19 mouse cellular contexts compared by ENCODE assay signal in genomic region chr4:24430753-24431072, GRCm38 (mm10).
DNase-seq lines count a peak whose midpoint lies in the region; ATAC-seq lines count a peak whose summit lies in the region.
"Had no signal": no experiment of that assay in that cellular context is flagged by ENCODE, and none has a peak within 500 bp of the region (broad histone marks: within the 10 kb centered on the region; RNA-seq: fewer than 3 reads in every experiment).

No protein-coding gene starts in this region.

- no peaks in the 10 kb centered on the region for H3K27me3 ChIP-seq in forebrain, embryonic 10.5 days (ENCODE audit: poor library complexity, severe bottlenecking)
- H3K27me3 ChIP-seq in forebrain, embryonic 16.5 days (replicated peaks; ENCODE audit: control insufficient read depth, insufficient read depth, low read length) = no peaks in the 10 kb centered on the region
- no peaks in the 10 kb centered on the region for H3K27me3 ChIP-seq in hindbrain, embryonic 16.5 days (replicated peaks; ENCODE audit: control insufficient read depth, insufficient read depth, low read length)
- H3K27me3 ChIP-seq in midbrain, embryonic 16.5 days (ENCODE audit: control insufficient read depth, insufficient read depth, low read depth, low read length) = no peaks in the 10 kb centered on the region
- H3K27me3 ChIP-seq: liver, embryonic 15.5 days had no signal

- peak overlapping the region; percentile 30; the same call in 1 of the 2 replicates for H3K4me3 ChIP-seq in forebrain, embryonic 10.5 days
- peak overlapping the region; percentile 44 for H3K4me3 ChIP-seq in forebrain, embryonic 16.5 days (replicated peaks; ENCODE audit: low read length)
- peak overlapping the region; percentile 31 for H3K4me3 ChIP-seq in hindbrain, embryonic 16.5 days (ENCODE audit: low read length)
- H3K4me3 ChIP-seq in midbrain, embryonic 16.5 days (ENCODE audit: low read depth, low read length) = peak overlapping the region; percentile 39
- H3K4me3 ChIP-seq: embryonic facial prominence, embryonic 10.5 days; erythroblast, embryonic 14.5 days; liver, embryonic 15.5 days; myocyte had no signal

- H3K9me3 ChIP-seq in forebrain, embryonic 10.5 days = no peaks in the 10 kb centered on the region
- no peaks in the 10 kb centered on the region for H3K9me3 ChIP-seq in forebrain, embryonic 16.5 days (ENCODE audit: control insufficient read depth, low read length)
- H3K9me3 ChIP-seq in hindbrain, embryonic 16.5 days (ENCODE audit: control insufficient read depth, low read length) = no peaks in the 10 kb centered on the region
- H3K9me3 ChIP-seq in midbrain, embryonic 16.5 days (replicated peaks; ENCODE audit: control insufficient read depth, low read length, poor library complexity, severe bottlenecking) = no peaks in the 10 kb centered on the region
- H3K9me3 ChIP-seq: embryonic facial prominence, embryonic 10.5 days; liver, embryonic 15.5 days had no signal

- DNase-seq in forebrain, embryonic 10.5 days (ENCODE audit: extremely low spot score, low spot score) = no peak
- DNase-seq in adrenal gland, adult (ENCODE audit: inconsistent age in 2 of 2, low spot score in 1 of 2) = no peak
- DNase-seq in left cerebral cortex, adult 11 months (ENCODE audit: low spot score) = no peak
- no peak for DNase-seq in right cerebral cortex, postnatal 14 days
- no peak for DNase-seq in adrenal gland, postnatal 4 days (ENCODE audit: low spot score in 2 of 2)
- DNase-seq: B cell, adult 2 months; cerebellum, postnatal 36 days; heart, adult 11 months; kidney, adult 11 months; kidney, postnatal 14 days; layer of hippocampus, adult 9-11 months had no signal

- H3K9ac ChIP-seq in forebrain, embryonic 16.5 days (replicated peaks; ENCODE audit: low read depth, low read length) = peak overlapping the region; percentile 58
- peak overlapping the region; percentile 53 for H3K9ac ChIP-seq in hindbrain, embryonic 16.5 days (ENCODE audit: low read depth, low read length)
- H3K9ac ChIP-seq in midbrain, embryonic 16.5 days (ENCODE audit: low read depth, low read length) = peak overlapping the region; percentile 54
- H3K9ac ChIP-seq: liver, embryonic 15.5 days had no signal

- peak; percentile 19; the same call in 1 of the 2 replicates for ATAC-seq in forebrain, embryonic 16.5 days
- ATAC-seq in hindbrain, embryonic 16.5 days = 0 out of 2 replicates have a peak, but pooled peaks have one; percentile 35
- peak; percentile 70; the same call in 1 of the 2 replicates for ATAC-seq in midbrain, embryonic 16.5 days
- ATAC-seq: lung, postnatal 0 days had no signal

- H3K36me3 ChIP-seq in forebrain, embryonic 10.5 days (replicated peaks) = no peaks in the 10 kb centered on the region
- H3K36me3 ChIP-seq in forebrain, embryonic 16.5 days (ENCODE audit: control insufficient read depth, insufficient read depth) = no peaks in the 10 kb centered on the region
- no peaks in the 10 kb centered on the region for H3K36me3 ChIP-seq in hindbrain, embryonic 16.5 days (ENCODE audit: control insufficient read depth, insufficient read depth, low read length)
- H3K36me3 ChIP-seq in midbrain, embryonic 16.5 days (ENCODE audit: control insufficient read depth, insufficient read depth, low read length) = no peaks in the 10 kb centered on the region
- H3K36me3 ChIP-seq: embryonic facial prominence, embryonic 10.5 days; liver, embryonic 15.5 days had no signal

- peak overlapping the region; percentile 67; the same call in 1 of the 2 replicates for H3K27ac ChIP-seq in forebrain, embryonic 10.5 days
- peak overlapping the region; percentile 84 for H3K27ac ChIP-seq in forebrain, embryonic 16.5 days (ENCODE audit: low read length)
- H3K27ac ChIP-seq in hindbrain, embryonic 16.5 days (ENCODE audit: low read depth, low read length) = no peak overlapping the region
- peak overlapping the region; percentile 76 for H3K27ac ChIP-seq in midbrain, embryonic 16.5 days (ENCODE audit: low read length)
- H3K27ac ChIP-seq: embryonic facial prominence, embryonic 10.5 days; liver, embryonic 15.5 days had no signal

- H3K4me2 ChIP-seq in forebrain, embryonic 16.5 days (ENCODE audit: low read length) = peak overlapping the region; percentile 56
- peak overlapping the region; percentile 46 for H3K4me2 ChIP-seq in hindbrain, embryonic 16.5 days (ENCODE audit: low read length)
- peak overlapping the region; percentile 52 for H3K4me2 ChIP-seq in midbrain, embryonic 16.5 days (ENCODE audit: low read length)
- H3K4me2 ChIP-seq: liver, embryonic 15.5 days had no signal

- peaks cover 33% of the 10 kb centered on the region for H3K4me1 ChIP-seq in forebrain, embryonic 10.5 days
- peaks cover 9% of the 10 kb centered on the region for H3K4me1 ChIP-seq in forebrain, embryonic 16.5 days (replicated peaks; ENCODE audit: control insufficient read depth, insufficient read depth, low read length)
- peaks cover 5% of the 10 kb centered on the region for H3K4me1 ChIP-seq in hindbrain, embryonic 16.5 days (ENCODE audit: control insufficient read depth, insufficient read depth, low read depth, low read length)
- peaks cover 13% of the 10 kb centered on the region for H3K4me1 ChIP-seq in midbrain, embryonic 16.5 days (ENCODE audit: control insufficient read depth, insufficient read depth, low read length)
- H3K4me1 ChIP-seq: liver, embryonic 15.5 days had no signal

Comparison
In these comparisons a context has a peak if more than half of its experiments do, and no peak if none do; other contexts are left out.
1. ATAC-seq: peak in every context shown above with its lines; median percentile 70 in midbrain, embryonic 16.5 days; 35 in hindbrain, embryonic 16.5 days; 19 in forebrain, embryonic 16.5 days.